In the genomic region with DNA sequence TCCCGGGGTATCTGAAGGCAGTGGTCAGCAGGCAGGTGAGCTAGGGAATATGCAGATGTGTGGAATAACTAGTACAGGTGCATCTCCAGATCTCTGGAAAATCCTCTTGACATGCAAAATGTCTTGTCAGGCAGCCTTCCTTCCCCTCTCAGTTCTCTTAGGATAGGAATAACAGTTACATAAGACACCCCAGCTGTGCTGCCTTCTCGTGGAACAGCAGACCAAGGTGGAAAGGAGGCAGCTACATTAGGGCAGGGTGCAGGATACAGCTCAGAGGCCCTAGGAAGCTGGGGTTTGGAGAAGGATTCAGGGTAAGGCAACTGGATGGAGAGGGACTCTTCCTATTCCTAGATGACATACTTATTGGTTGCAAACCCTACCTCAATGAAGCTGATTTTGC, we compare ENCODE assay signal across 19 mouse cellular contexts.
"Had no signal": no experiment of that assay in that cellular context is flagged by ENCODE, and none has a peak within 500 bp of the region (broad histone marks: within the 10 kb centered on the region; RNA-seq: fewer than 3 reads in every experiment).

No protein-coding gene starts in this region.

- H3K9ac ChIP-seq: liver, embryonic 15.5 days; liver, postnatal 0 days; lung, embryonic 15.5 days; neural tube, embryonic 12.5 days; stomach, embryonic 15.5 days had no signal

- DNase-seq: liver, postnatal 0 days; lung, adult 2 months; lung, postnatal 14 days; lung, postnatal 36 days; midbrain, embryonic 14.5 days; right cerebral cortex, postnatal 14 days; thymus, adult 2 months; thymus, postnatal 25 days; thymus, postnatal 4 days had no signal

- ATAC-seq: liver, postnatal 0 days; lung, postnatal 0 days; midbrain, embryonic 16.5 days had no signal

- H3K9me3 ChIP-seq: liver, embryonic 15.5 days; lung, embryonic 15.5 days; megakaryocyte, embryonic 14.5 days; neural tube, embryonic 12.5 days; stomach, embryonic 15.5 days had no signal

- H3K4me3 ChIP-seq: liver, embryonic 15.5 days; lung, embryonic 15.5 days; megakaryocyte, embryonic 14.5 days; neural tube, embryonic 12.5 days; stomach, embryonic 15.5 days had no signal

- H3K4me2 ChIP-seq: liver, embryonic 15.5 days; lung, embryonic 15.5 days; midbrain, embryonic 11.5 days; neural tube, embryonic 12.5 days; stomach, embryonic 15.5 days had no signal

- H3K36me3 ChIP-seq: liver, embryonic 15.5 days; lung, embryonic 15.5 days; neural tube, embryonic 12.5 days; stomach, embryonic 15.5 days had no signal

- H3K27ac ChIP-seq: liver, embryonic 15.5 days; lung, embryonic 15.5 days; macrophage; neural tube, embryonic 12.5 days; stomach, embryonic 15.5 days; stomach, postnatal 0 days had no signal

- H3K27me3 ChIP-seq: liver, embryonic 15.5 days; lung, embryonic 15.5 days; neural tube, embryonic 12.5 days; stomach, embryonic 15.5 days had no signal

- H3K4me1 ChIP-seq: liver, embryonic 15.5 days; lung, embryonic 15.5 days; neural tube, embryonic 12.5 days; stomach, embryonic 15.5 days had no signal
